Mouse (Mus musculus) forebrain, embryonic 13.5 days (tissue): ENCODE data around the gene Dnajc11. TPM values are rescaled to one million over a fixed set of nuclear protein-coding genes. Genes with fewer than 3 reads are reported as not detected.

ENCODE experiments used
- ATAC-seq: fragments of 200-750 bp; cut with Nextera tagmentation; 2 replicates; pipeline ENCODE4 v1.8.0; 2017
- H3K27ac ChIP-seq: fragments of 300-500 bp; sonication (generic); 2 replicates; pipeline ENCODE4 v1.5.1; 2015; ENCODE audit warnings: inconsistent platforms, mild to moderate bottlenecking, moderate library complexity
- H3K27me3 ChIP-seq: fragments of 300-500 bp; sonication (generic); 2 replicates; pipeline ENCODE4 v1.6.1; 2015; ENCODE audit warnings: mild to moderate bottlenecking, inconsistent platforms
- H3K36me3 ChIP-seq: fragments of 300-500 bp; sonication (generic); 2 replicates; pipeline ENCODE4 v1.6.1; 2015; ENCODE audit warnings: mild to moderate bottlenecking, inconsistent platforms; ENCODE audit not compliant: poor library complexity, severe bottlenecking
- H3K4me1 ChIP-seq: fragments of 300-500 bp; sonication (generic); 2 replicates; pipeline ENCODE4 v1.6.1; 2015; ENCODE audit warnings: inconsistent platforms
- H3K4me2 ChIP-seq: fragments of 300-500 bp; sonication (generic); 2 replicates; pipeline ENCODE4 v1.6.1; 2015; ENCODE audit warnings: inconsistent platforms, mild to moderate bottlenecking, moderate library complexity
- H3K4me3 ChIP-seq: fragments of 300-500 bp; sonication (generic); 2 replicates; pipeline ENCODE4 v1.5.1; 2015; ENCODE audit warnings: mild to moderate bottlenecking, inconsistent platforms
- H3K9ac ChIP-seq: fragments of 300-500 bp; sonication (generic); 2 replicates; pipeline ENCODE4 v1.6.1; 2015; ENCODE audit warnings: mild to moderate bottlenecking, inconsistent platforms
- H3K9me3 ChIP-seq: fragments of 300-500 bp; sonication (generic); replicated peaks from 2 replicates; pipeline ENCODE4 v1.6.1; 2016; ENCODE audit warnings: inconsistent platforms
- WGBS: fragments of 180-500 bp; shearing (Covaris S2); methylation state at CpG from one replicate; pipeline ENCODE4 v1.1.7; 2015; 5-methylcytosine and 5-hydroxymethylcytosine counted together
- polyA plus RNA-seq: library from polyadenylated mRNA; unstranded; fragments of >200 nt; fragmentation: Nextera tagmentation; extraction: Ambion mirVana; gene quantifications from 2 replicates; pipeline ENCODE4 v1.2.1, GENCODE M21; 2015

The Dnajc11 gene
- polyA plus RNA-seq, 1 experiment from 2014 or later: 77.0 TPM

DNA sequence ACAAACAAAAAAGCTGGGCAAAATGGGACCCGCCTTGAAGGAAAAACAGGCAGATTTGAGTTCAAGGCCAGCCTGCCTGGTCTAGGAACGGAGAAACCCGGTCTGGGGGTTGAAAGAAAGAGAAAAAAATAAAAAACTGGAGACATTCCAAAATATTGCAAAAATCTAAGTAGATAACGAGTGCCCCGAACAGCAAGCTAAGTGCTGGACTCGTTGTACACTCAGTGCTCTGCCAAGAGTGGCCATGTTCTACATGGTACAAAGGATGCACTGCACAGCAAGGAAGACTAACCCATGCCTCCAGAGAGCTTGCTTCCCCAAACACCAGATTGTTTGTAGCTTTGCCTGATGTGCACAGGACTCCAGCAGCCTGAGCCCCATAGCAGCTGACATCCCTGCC lies 59.5 kb downstream of the Dnajc11 start:
- no peak for ATAC-seq
- Histone ChIP-seq H3K9ac (no peak overlapping the region; the same call in 1 of the 2 replicates), H3K4me1 (peaks cover 34% of the 10 kb centered on the region)

GRCm38 (mm10) chr4:151994228-151995171 lies 61.0 kb downstream of the Dnajc11 start:
- ATAC-seq: no peak
- H3K4me3 ChIP-seq: peak overlapping the region; percentile 98
- no peaks in the 10 kb centered on the region for H3K27me3 ChIP-seq
- H3K9ac ChIP-seq: peak overlapping the region; percentile 93
- H3K27ac ChIP-seq: no peak overlapping the region
- peaks cover 26% of the 10 kb centered on the region for H3K4me1 ChIP-seq
- H3K4me2 ChIP-seq: peak overlapping the region; percentile 85
- 1% methylated on average over 61 of the region's 61 CpGs for WGBS
- peaks cover 32% of the 10 kb centered on the region for H3K36me3 ChIP-seq
- no peaks in the 10 kb centered on the region for H3K9me3 ChIP-seq

More for the DNA sequence above, 59.5 kb downstream of the Dnajc11 start:
- Histone ChIP-seq H3K36me3 (peaks cover 32% of the 10 kb centered on the region), H3K27me3 (no peaks in the 10 kb centered on the region), H3K4me2 (no peak overlapping the region), H3K27ac (no peak overlapping the region), H3K4me3 (0 out of 2 replicates have a peak overlapping the region, but pooled peaks have one; percentile 4), H3K9me3 (no peaks in the 10 kb centered on the region)
- WGBS: 78% methylated on average over 6 of the region's 6 CpGs

- Histone ChIP-seq H3K4me1 (peaks cover 26% of the 10 kb centered on the region), H3K27ac (peak overlapping the region; percentile 54; the same call in 1 of the 2 replicates), H3K4me2 (peak overlapping the region; percentile 85), H3K9ac (peak overlapping the region; percentile 93), H3K4me3 (peak overlapping the region; percentile 98), H3K27me3 (no peaks in the 10 kb centered on the region), H3K36me3 (peaks cover 22% of the 10 kb centered on the region), H3K9me3 (no peaks in the 10 kb centered on the region)
- WGBS: under 1% methylated on average over 70 of the region's 111 CpGs
- ATAC-seq: peak; percentile 67
These were observed 62.1 kb downstream of the Dnajc11 start for GRCm38 (mm10) chr4:151995371-151996172.

- WGBS: under 1% methylated on average over 85 of the region's 94 CpGs
- Histone ChIP-seq H3K9ac (peak within 1 kb of the TSS; percentile 93), H3K4me2 (peak within 1 kb of the TSS; percentile 85), H3K27me3 (no peaks in the 10 kb centered on the region), H3K4me3 (peak within 1 kb of the TSS; percentile 98), H3K4me1 (peaks cover 26% of the 10 kb centered on the region), H3K27ac (peak within 1 kb of the TSS; percentile 68), H3K9me3 (no peaks in the 10 kb centered on the region), H3K36me3 (peaks cover 14% of the 10 kb centered on the region)
- ATAC-seq: peak; percentile 98
These were observed 62.9 kb downstream of the Dnajc11 start, which contains the start of gene Phf13 for GRCm38 (mm10) chr4:151996173-151996950. Gene Phf13 (minus strand): TSS chr4:151996258.

- no peaks in the 10 kb centered on the region for H3K27me3 ChIP-seq
These were observed 63.4 kb downstream of the Dnajc11 start for GRCm38 (mm10) chr4:151996951-151997222.

GRCm38 (mm10) chr4:151997701-151998100 lies 64.2 kb downstream of the Dnajc11 start:
- WGBS: 77% methylated on average over 3 of the region's 3 CpGs
- Histone ChIP-seq H3K27ac (no peak overlapping the region), H3K4me3 (peak overlapping the region; percentile 98; the same call in 1 of the 2 replicates), H3K4me2 (peak overlapping the region; percentile 69), H3K4me1 (peaks cover 26% of the 10 kb centered on the region), H3K9ac (no peak overlapping the region), H3K9me3 (no peaks in the 10 kb centered on the region), H3K27me3 (no peaks in the 10 kb centered on the region), H3K36me3 (peaks cover under 1% of the 10 kb centered on the region; the same call in 1 of the 2 replicates)
- no peak for ATAC-seq

More at GRCm38 (mm10) chr4:151996951-151997222, 63.4 kb downstream of the Dnajc11 start:
- Histone ChIP-seq H3K36me3 (peaks cover 9% of the 10 kb centered on the region), H3K27ac (peak overlapping the region; percentile 68), H3K4me3 (peak overlapping the region; percentile 98), H3K4me2 (peak overlapping the region; percentile 69), H3K9ac (peak overlapping the region; percentile 79), H3K9me3 (no peaks in the 10 kb centered on the region), H3K4me1 (peaks cover 26% of the 10 kb centered on the region)
- WGBS: 5% methylated on average over 13 of the region's 13 CpGs
- ATAC-seq: no peak

- 65% methylated on average over 3 of the region's 3 CpGs for WGBS
- ATAC-seq: no peak
- Histone ChIP-seq H3K36me3 (no peaks in the 10 kb centered on the region), H3K4me2 (no peak overlapping the region), H3K9me3 (no peaks in the 10 kb centered on the region), H3K9ac (no peak overlapping the region), H3K4me1 (peaks cover 12% of the 10 kb centered on the region), H3K27me3 (no peaks in the 10 kb centered on the region), H3K4me3 (no peak overlapping the region), H3K27ac (no peak overlapping the region)
These were observed 66.0 kb downstream of the Dnajc11 start for GRCm38 (mm10) chr4:151999481-151999880.

DNA sequence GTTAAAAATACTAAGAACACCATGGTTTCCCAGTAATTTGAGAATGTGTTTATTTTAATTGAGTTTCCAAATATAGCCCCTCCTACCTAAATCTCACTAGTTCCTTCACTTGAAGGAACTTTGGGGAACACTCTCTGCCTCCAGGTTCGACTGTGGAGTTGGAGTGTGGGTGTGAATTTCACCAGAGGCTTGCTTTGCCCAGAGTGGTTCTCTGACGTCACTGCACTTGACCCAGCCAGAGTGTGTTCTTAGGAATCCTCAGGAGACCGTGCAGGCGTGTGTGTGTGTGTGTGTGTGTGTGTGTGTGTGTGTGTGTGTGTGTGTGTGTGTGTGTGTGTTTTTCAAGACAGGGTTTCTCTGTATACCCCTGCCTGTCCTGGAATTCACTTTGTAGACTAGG lies 67.4 kb downstream of the Dnajc11 start:
- no peak overlapping the region for H3K9ac ChIP-seq
- peaks cover 8% of the 10 kb centered on the region for H3K4me1 ChIP-seq
- WGBS: 59% methylated on average over 4 of the region's 4 CpGs
- H3K4me3 ChIP-seq: no peak overlapping the region
- H3K27ac ChIP-seq: no peak overlapping the region
- no peaks in the 10 kb centered on the region for H3K36me3 ChIP-seq
- no peaks in the 10 kb centered on the region for H3K27me3 ChIP-seq
- no peak for ATAC-seq
- no peaks in the 10 kb centered on the region for H3K9me3 ChIP-seq
- no peak overlapping the region for H3K4me2 ChIP-seq

DNA sequence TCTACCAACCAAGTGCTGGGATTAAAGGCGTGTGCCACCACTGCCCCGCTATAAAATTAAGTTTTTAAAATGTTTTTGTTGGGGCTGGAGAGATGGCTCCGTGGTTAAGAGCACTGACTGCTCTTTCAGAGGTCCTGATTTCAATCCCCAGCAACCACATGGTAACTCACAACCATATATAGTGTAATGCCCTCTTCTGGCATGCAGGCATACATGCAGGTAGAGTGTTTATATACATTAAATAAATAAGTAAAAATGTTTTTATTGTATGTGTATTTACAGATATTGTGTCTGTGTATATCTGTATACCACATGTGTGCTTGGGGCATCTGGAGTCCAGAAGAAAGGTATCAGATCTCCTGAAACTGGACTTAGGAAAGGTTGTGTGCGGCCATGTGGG lies 67.8 kb downstream of the Dnajc11 start:
- peaks cover 2% of the 10 kb centered on the region for H3K27me3 ChIP-seq
- H3K4me3 ChIP-seq: no peak overlapping the region
- H3K27ac ChIP-seq: no peak overlapping the region
- peaks cover 8% of the 10 kb centered on the region for H3K4me1 ChIP-seq
- no peak for ATAC-seq
- H3K4me2 ChIP-seq: no peak overlapping the region
- H3K9ac ChIP-seq: no peak overlapping the region
- no peaks in the 10 kb centered on the region for H3K36me3 ChIP-seq
- no peaks in the 10 kb centered on the region for H3K9me3 ChIP-seq
- WGBS: 71% methylated on average over 4 of the region's 4 CpGs

GRCm38 (mm10) chr4:152002063-152002462 lies 68.6 kb downstream of the Dnajc11 start:
- no peaks in the 10 kb centered on the region for H3K36me3 ChIP-seq
- 100% methylated on average over 3 of the region's 3 CpGs for WGBS
- no peaks in the 10 kb centered on the region for H3K9me3 ChIP-seq
- no peak overlapping the region for H3K4me3 ChIP-seq
- H3K27me3 ChIP-seq: peaks cover 9% of the 10 kb centered on the region
- H3K9ac ChIP-seq: no peak overlapping the region
- H3K27ac ChIP-seq: no peak overlapping the region
- no peak overlapping the region for H3K4me2 ChIP-seq
- no peak for ATAC-seq
- peaks cover 7% of the 10 kb centered on the region for H3K4me1 ChIP-seq

- ATAC-seq: no peak
- H3K27ac ChIP-seq: no peak overlapping the region
These were observed 72.6 kb downstream of the Dnajc11 start for GRCm38 (mm10) chr4:152006137-152006536.

More at GRCm38 (mm10) chr4:152006137-152006536, 72.6 kb downstream of the Dnajc11 start:
- Histone ChIP-seq H3K36me3 (no peaks in the 10 kb centered on the region), H3K9ac (no peak overlapping the region), H3K27me3 (peaks cover 43% of the 10 kb centered on the region), H3K4me3 (no peak overlapping the region), H3K4me2 (no peak overlapping the region), H3K4me1 (peaks cover 36% of the 10 kb centered on the region), H3K9me3 (no peaks in the 10 kb centered on the region)
- WGBS: 84% methylated on average over 6 of the region's 6 CpGs
